Mouse (Mus musculus) adrenal gland, postnatal 0 days (tissue): Measurements from ENCODE around the gene Gm5142. TPM values are rescaled to one million over a fixed set of nuclear protein-coding genes. Genes with fewer than 3 reads are reported as not detected.

Experiments
- polyA plus RNA-seq: library from polyadenylated mRNA; unstranded; fragments of >200 nt; fragmentation: Nextera tagmentation; extraction: Ambion mirVana; gene quantifications from 2 replicates; pipeline ENCODE4 v1.2.1, GENCODE M21; 2015

Gm5142 gene
- polyA plus RNA-seq, result not detected in 2 replicates

GRCm38 (mm10) chr14:59178649-59179048, at the start of gene Gm5142:
Gm5142 (minus strand) TSS chr14:59178749.

GRCm38 (mm10) chr14:59200711-59201603, 22.4 kb upstream of the Gm5142 start, which contains the start of gene Rcbtb1:
Rcbtb1 (plus strand) TSS chr14:59201209.

GRCm38 (mm10) chr14:59142793-59143192, 35.8 kb downstream of the Gm5142 start, which contains the start of gene 1700129C05Rik:
1700129C05Rik (minus strand) TSS chr14:59142893.

Other genes with a start within 250 kb of the Gm5142 start
- not detected in 2 replicates for gene 1700129C05Rik, start 35.9 kb downstream of the Gm5142 start, polyA plus RNA-seq
- gene Rcbtb1, start 22.5 kb upstream of the Gm5142 start, polyA plus RNA-seq, result 27.0 and 32.6 TPM in 2 replicates
- 0.18 and 0.54 TPM in 2 replicates for gene Gm6904, start 81.5 kb upstream of the Gm5142 start, polyA plus RNA-seq
- 0.39 and 0.51 TPM in 2 replicates for gene Phf11a, start 118.8 kb upstream of the Gm5142 start, polyA plus RNA-seq
- 2.2 and 2.7 TPM in 2 replicates for gene Phf11b, start 162.6 kb upstream of the Gm5142 start, polyA plus RNA-seq
- gene Phf11d, start 186.7 kb upstream of the Gm5142 start, polyA plus RNA-seq, result 6.9 and 8.3 TPM in 2 replicates
- 0.29 and 0.41 TPM in 2 replicates for gene Phf11c, start 216.6 kb upstream of the Gm5142 start, polyA plus RNA-seq